Mouse (Mus musculus): ENCODE results near the gene Ptx3. TPM values are rescaled to one million over a fixed set of nuclear protein-coding genes. Genes with fewer than 3 reads are reported as not detected.
"Not testable (repeated sequence)": the region's sequence is repeated elsewhere in the genome, so short reads cannot be mapped to it uniquely, and the experiment has no call there.

Ptx3 gene
- 1 to 10 TPM; 3.0 to 4.2 TPM for total RNA-seq (2021)
- long read RNA-seq, experiment 1, transcript Ptx3-201 (3 exons, 1,898 nt), result major isoform, 6 of 9 reads
- long read RNA-seq, experiment 1, partial matches to known transcripts, result 3 of 9 reads
- long read RNA-seq, experiment 1, other reads (novel, unspliced or antisense), result 0 of 9 reads
- long read RNA-seq, experiment 2, partial matches to known transcripts, result 3 of 4 reads
- long read RNA-seq, experiment 2, other reads (novel, unspliced or antisense), result 0 of 4 reads

GRCm38 (mm10) chr3:66219655-66220191 is at the start of gene Ptx3:
TSS of gene Ptx3 (plus strand) at chr3:66219910.
- peak within 1 kb of the TSS; percentile 94 for H3K27ac ChIP-seq
- TF ChIP-seq CTCF (IDR thresholded peaks at IDR 0.05), result no peak
- H3K4me3 ChIP-seq, result peak within 1 kb of the TSS; percentile 74
- DNase-seq, result peak; percentile 25
- intact Hi-C loops (cut with DNase I), result no loop called here

GRCm38 (mm10) chr3:66172907-66173306 is 46.8 kb upstream of the Ptx3 start:
- intact Hi-C loops (cut with DNase I), result no loop called here
- no peak for TF ChIP-seq CTCF (IDR thresholded peaks at IDR 0.05)
- no peak for DNase-seq
- Histone ChIP-seq H3K4me3 (no peak overlapping the region), H3K27ac (no peak overlapping the region)

GRCm38 (mm10) chr3:66179647-66180046 is 40.1 kb upstream of the Ptx3 start:
- no peak for DNase-seq
- intact Hi-C loops (cut with DNase I), result no loop called here
- no peak overlapping the region for H3K4me3 ChIP-seq
- TF ChIP-seq CTCF (IDR thresholded peaks at IDR 0.05), result no peak
- no peak overlapping the region for H3K27ac ChIP-seq

GRCm38 (mm10) chr3:66193910-66194562 is 25.7 kb upstream of the Ptx3 start:
- no peak for TF ChIP-seq CTCF (IDR thresholded peaks at IDR 0.05)
- intact Hi-C loops (cut with DNase I), result no loop called here
- DNase-seq, result no peak
- H3K27ac ChIP-seq, result no peak overlapping the region
- H3K4me3 ChIP-seq, result no peak overlapping the region

GRCm38 (mm10) chr3:66208836-66209573 is 10.7 kb upstream of the Ptx3 start:
- no peak for DNase-seq
- intact Hi-C loops (cut with DNase I), result no loop called here
- Histone ChIP-seq H3K4me3 (no peak overlapping the region), H3K27ac (no peak overlapping the region)
- TF ChIP-seq CTCF (IDR thresholded peaks at IDR 0.05), result no peak

- intact Hi-C loops (cut with DNase I), result no loop called here
- TF ChIP-seq CTCF (IDR thresholded peaks at IDR 0.05), result no peak
- DNase-seq, result no peak
- no peak overlapping the region for H3K27ac ChIP-seq
- no peak overlapping the region for H3K4me3 ChIP-seq
These were observed 6.2 kb upstream of the Ptx3 start for GRCm38 (mm10) chr3:66213524-66213923.

GRCm38 (mm10) chr3:66215759-66216158 is 4.0 kb upstream of the Ptx3 start:
- H3K27ac ChIP-seq, result no peak overlapping the region
- intact Hi-C loops (cut with DNase I), result no loop called here
- no peak for TF ChIP-seq CTCF (IDR thresholded peaks at IDR 0.05)

GRCm38 (mm10) chr3:66220554-66221242 is 988 bp downstream of the Ptx3 start:
- no peak for TF ChIP-seq CTCF (IDR thresholded peaks at IDR 0.05)
- intact Hi-C loops (cut with DNase I), result no loop called here
- DNase-seq, result peak; percentile 85

More at GRCm38 (mm10) chr3:66215759-66216158, 4.0 kb upstream of the Ptx3 start:
- no peak for DNase-seq
- H3K4me3 ChIP-seq, result no peak overlapping the region

GRCm38 (mm10) chr3:66221243-66221611 is 1.5 kb downstream of the Ptx3 start:
- no peak for TF ChIP-seq CTCF (IDR thresholded peaks at IDR 0.05)
- Histone ChIP-seq H3K27ac (peak overlapping the region; percentile 94), H3K4me3 (peak overlapping the region; percentile 74)
- DNase-seq, result peak; percentile 78
- intact Hi-C loops (cut with DNase I), result no loop called here

More at GRCm38 (mm10) chr3:66220554-66221242, 988 bp downstream of the Ptx3 start:
- H3K4me3 ChIP-seq, result peak overlapping the region; percentile 74
- peak overlapping the region; percentile 94 for H3K27ac ChIP-seq

- no peak overlapping the region for H3K4me3 ChIP-seq
- no peak for TF ChIP-seq CTCF (IDR thresholded peaks at IDR 0.05)
- no peak for DNase-seq
- intact Hi-C loops (cut with DNase I), result no loop called here
- no peak overlapping the region for H3K27ac ChIP-seq
These were observed 5.3 kb downstream of the Ptx3 start for GRCm38 (mm10) chr3:66224931-66225537.

GRCm38 (mm10) chr3:66236234-66236871 is 16.6 kb downstream of the Ptx3 start:
- intact Hi-C loops (cut with DNase I), result loop anchor here (5.0 kb wide), 3 partner anchors 114 to 229 kb away; no protein-coding TSS in a partner anchor
- not testable (repeated sequence) for H3K27ac ChIP-seq, H3K4me3 ChIP-seq, DNase-seq
- TF ChIP-seq CTCF (IDR thresholded peaks at IDR 0.05), result peak; percentile 91

All from gastrocnemius, adult 2 months (tissue).